ENCODE assay signal across 30 mouse cellular contexts in genomic region chr6:128025581-128025980, GRCm38 (mm10).
DNase-seq lines count a peak whose midpoint lies in the region; ATAC-seq lines count a peak whose summit lies in the region.
"Had no signal": no experiment of that assay in that cellular context is flagged by ENCODE, and none has a peak within 500 bp of the region (broad histone marks: within the 10 kb centered on the region; RNA-seq: fewer than 3 reads in every experiment).

No protein-coding gene starts in this region.

- H3K36me3 ChIP-seq in heart, embryonic 13.5 days, result peaks cover 19% of the 10 kb centered on the region
- H3K36me3 ChIP-seq: forebrain, embryonic 10.5 days; forebrain, embryonic 15.5 days; G1E; hindbrain, embryonic 13.5 days; kidney, embryonic 15.5 days; liver, embryonic 13.5 days; midbrain, embryonic 13.5 days; neural tube, embryonic 12.5 days had no signal

- no peak for DNase-seq in heart, postnatal 25 days (ENCODE audit: low spot score)
- peak; percentile 85 to 90 for DNase-seq in CD8-positive naive resting alpha-beta T cell, adult 2 months (ENCODE audit: low read depth in 2 of 2, low spot score in 2 of 2)
- DNase-seq in thymus, adult 18-20 months, result peak; percentile 27 to 64
- peak; percentile 77 for DNase-seq in thymus, postnatal 25 days
- DNase-seq in B cell, adult 2 months, result no peak
- DNase-seq in left cerebral cortex, adult 8-10 months (ENCODE audit: low spot score in 2 of 2), result no peak
- no peak for DNase-seq in urinary bladder, postnatal 36 days (ENCODE audit: low spot score in 2 of 2)
- DNase-seq: adrenal gland, postnatal 14 days; cerebellum, adult 11 months; cerebellum, adult 9-11 months; gastrocnemius, postnatal 25 days; heart, postnatal 14 days; kidney, adult 18-20 months; kidney, postnatal 25 days; left cerebral cortex, postnatal 4 days; liver, embryonic 13.5 days; lung, adult 18-20 months; right cerebral cortex, adult 18-20 months had no signal

- intact Hi-C loops in heart, postnatal 25 days (cut with DNase I), result no loop called here

- no peak for ATAC-seq in heart, embryonic 13.5 days (ENCODE audit: extremely low read depth, insufficient number of reproducible peaks, low FRiP score, low TSS enrichment)
- ATAC-seq: forebrain, embryonic 15.5 days; lung, postnatal 0 days; midbrain, embryonic 13.5 days had no signal

- no peaks in the 10 kb centered on the region for H3K27me3 ChIP-seq in heart, embryonic 13.5 days (replicated peaks)
- H3K27me3 ChIP-seq: embryonic facial prominence, embryonic 13.5 days; heart, embryonic 12.5 days; kidney, embryonic 15.5 days; liver, embryonic 13.5 days; midbrain, embryonic 13.5 days had no signal

- H3K4me1 ChIP-seq in heart, embryonic 13.5 days, result peaks cover 72% of the 10 kb centered on the region

- peak overlapping the region; percentile 37; the same call in 1 of the 2 replicates for H3K9ac ChIP-seq in heart, embryonic 13.5 days
- H3K9ac ChIP-seq: embryonic facial prominence, embryonic 13.5 days; forebrain, embryonic 15.5 days; heart, embryonic 12.5 days; hindbrain, embryonic 13.5 days; kidney, embryonic 15.5 days; liver, embryonic 13.5 days; midbrain, embryonic 13.5 days; neural tube, embryonic 12.5 days had no signal

- H3K9me3 ChIP-seq in heart, embryonic 13.5 days, result no peaks in the 10 kb centered on the region
- H3K9me3 ChIP-seq: embryonic facial prominence, embryonic 13.5 days; forebrain, embryonic 10.5 days; forebrain, embryonic 15.5 days; heart, embryonic 12.5 days; hindbrain, embryonic 13.5 days; kidney, embryonic 15.5 days; liver, embryonic 13.5 days; midbrain, embryonic 13.5 days; neural tube, embryonic 12.5 days had no signal

- WGBS in heart, embryonic 13.5 days, result 74% methylated on average over 13 of the region's 13 CpGs

- no peak overlapping the region for H3K4me2 ChIP-seq in heart, embryonic 13.5 days
- H3K4me2 ChIP-seq: embryonic facial prominence, embryonic 13.5 days; forebrain, embryonic 15.5 days; heart, embryonic 12.5 days; hindbrain, embryonic 13.5 days; kidney, embryonic 15.5 days; liver, embryonic 13.5 days; midbrain, embryonic 13.5 days; neural tube, embryonic 12.5 days had no signal

- no peak overlapping the region for H3K4me3 ChIP-seq in heart, embryonic 13.5 days
- H3K4me3 ChIP-seq: embryonic facial prominence, embryonic 13.5 days; forebrain, embryonic 10.5 days; forebrain, embryonic 15.5 days; heart, embryonic 12.5 days; hindbrain, embryonic 13.5 days; kidney, embryonic 15.5 days; liver, embryonic 13.5 days; midbrain, embryonic 13.5 days; neural tube, embryonic 12.5 days had no signal

- H3K27ac ChIP-seq in heart, embryonic 13.5 days (replicated peaks), result 0 out of 2 replicates have a peak overlapping the region, but pooled peaks have one; percentile 15
- H3K27ac ChIP-seq: embryonic facial prominence, embryonic 13.5 days; forebrain, embryonic 10.5 days; forebrain, embryonic 15.5 days; hindbrain, embryonic 13.5 days; kidney, embryonic 15.5 days; liver, embryonic 13.5 days; macrophage; midbrain, embryonic 13.5 days; neural tube, embryonic 12.5 days had no signal

Comparison
In these comparisons a context has a peak if more than half of its experiments do, and no peak if none do; other contexts are left out.
1. DNase-seq: peak in CD8-positive naive resting alpha-beta T cell, adult 2 months (2 of 2), thymus, adult 18-20 months (2 of 2) and thymus, postnatal 25 days (single experiment); none in heart, postnatal 25 days (single experiment), B cell, adult 2 months (0 of 2), left cerebral cortex, adult 8-10 months (0 of 2) and urinary bladder, postnatal 36 days (0 of 2).